Mouse (Mus musculus): ENCODE measurements around the gene Gm20458.

The Gm20458 gene

DNA sequence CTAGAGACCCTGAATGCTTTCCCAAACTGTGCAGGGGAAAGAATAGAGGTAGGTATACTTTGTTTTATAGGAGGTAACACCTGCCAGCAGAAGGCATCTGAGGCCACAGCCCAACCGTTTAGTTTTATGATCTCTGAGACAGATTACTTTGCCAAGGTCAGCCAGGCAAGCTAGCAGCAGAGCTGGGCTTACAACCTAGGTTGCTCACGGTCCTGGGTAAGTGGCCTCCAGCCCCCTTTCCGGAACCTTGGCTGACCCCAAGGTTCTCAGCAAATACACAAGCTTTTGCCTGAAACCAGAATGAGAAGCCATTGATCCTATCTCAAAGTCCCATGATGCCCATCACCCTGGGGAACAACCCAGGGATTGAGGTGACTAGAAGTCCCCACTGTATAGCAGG, 26.1 kb upstream of the Gm20458 start:
- DNase-seq (ENCODE audit: low spot score) = no peak

DNA sequence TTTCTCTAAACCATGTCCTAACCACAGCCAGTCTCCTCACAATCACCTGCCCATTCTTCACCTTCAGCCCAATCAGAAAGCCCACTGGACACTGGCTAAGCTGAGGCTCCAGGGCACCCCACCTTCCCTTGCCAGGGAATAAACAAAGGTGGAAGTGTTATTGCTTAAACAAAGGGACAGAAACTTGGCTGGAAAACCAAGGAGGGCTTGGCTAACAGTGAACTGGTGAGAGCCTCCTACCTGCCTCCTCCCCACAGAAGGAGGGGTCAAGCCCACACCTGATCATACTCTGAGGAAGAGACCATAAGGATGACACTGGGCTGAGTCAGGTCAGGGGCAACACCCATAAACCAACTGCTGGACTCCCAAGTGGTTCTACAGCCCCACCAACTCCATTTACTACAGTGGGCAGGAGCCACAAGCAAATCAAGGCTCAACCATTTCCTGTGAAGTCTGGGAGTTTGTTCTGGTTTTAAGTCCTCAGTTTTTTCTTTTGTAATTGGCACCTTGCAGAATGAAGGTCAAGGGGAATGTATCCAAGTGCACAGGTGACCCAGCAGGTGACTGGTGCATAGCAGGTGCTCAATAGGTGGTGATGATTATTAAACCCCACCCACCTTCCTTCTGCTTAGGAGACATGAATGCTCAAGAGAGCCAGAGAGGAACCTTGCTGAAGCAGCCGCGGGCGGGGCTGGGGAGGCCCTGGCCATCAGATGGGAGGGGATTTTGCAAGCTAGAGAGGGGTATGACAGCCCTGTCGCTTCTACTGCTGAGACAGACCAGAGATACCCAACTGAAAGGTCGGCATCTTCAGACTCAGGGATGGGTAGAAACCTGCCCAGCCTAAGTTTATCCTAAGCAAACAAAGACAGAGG, 25.3 kb upstream of the Gm20458 start:
- DNase-seq (ENCODE audit: low spot score) = no peak

GRCm38 (mm10) chr2:164436215-164436913, 24.4 kb upstream of the Gm20458 start:
- DNase-seq (ENCODE audit: low spot score) = peak; percentile 35

DNA sequence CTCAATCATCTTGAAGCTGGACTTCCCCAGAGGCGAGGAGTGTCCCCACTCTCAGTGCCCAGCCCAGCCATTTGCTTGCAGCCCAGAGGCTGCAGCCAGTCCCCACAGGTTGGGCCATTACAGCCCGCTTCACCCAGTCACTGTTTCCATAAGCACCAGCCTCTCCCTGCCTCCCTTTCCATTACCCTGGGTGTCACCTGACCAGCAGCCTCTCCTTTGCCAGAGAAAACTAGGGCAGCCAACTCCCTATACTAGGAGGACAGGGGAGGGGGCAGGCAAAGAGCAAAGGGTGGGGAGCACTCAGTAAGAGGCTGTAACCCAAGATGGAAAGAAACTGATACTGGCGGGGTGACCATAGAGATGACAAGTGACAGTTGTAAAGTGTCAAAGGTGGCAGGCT, 23.8 kb upstream of the Gm20458 start:
- DNase-seq (ENCODE audit: low spot score) = no peak

- no peak for DNase-seq (ENCODE audit: low spot score)
Observed at GRCm38 (mm10) chr2:164437710-164438109, 23.1 kb upstream of the Gm20458 start.

DNA sequence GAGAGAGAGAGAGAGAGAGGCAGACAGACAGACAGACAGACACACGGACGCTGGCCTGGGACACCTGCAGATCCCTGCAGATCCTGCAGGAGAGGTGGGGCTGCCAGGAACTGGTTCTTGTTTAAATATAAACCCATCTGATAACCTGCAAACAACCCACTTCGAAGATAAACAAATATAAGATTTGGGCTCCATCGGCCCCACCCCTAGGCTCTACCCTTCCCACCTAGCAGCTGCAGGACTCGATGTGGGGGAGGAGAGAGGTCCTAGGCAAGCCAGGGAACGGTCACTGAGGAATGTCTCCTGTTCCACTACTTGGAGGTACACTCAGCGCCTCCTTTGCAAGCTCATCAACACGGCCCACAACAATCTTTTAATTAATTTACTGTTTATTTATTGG, 22.5 kb upstream of the Gm20458 start:
- DNase-seq (ENCODE audit: low spot score) = no peak

GRCm38 (mm10) chr2:164439001-164439421, 21.8 kb upstream of the Gm20458 start:
- peak; percentile 25 for DNase-seq (ENCODE audit: low spot score)

DNA sequence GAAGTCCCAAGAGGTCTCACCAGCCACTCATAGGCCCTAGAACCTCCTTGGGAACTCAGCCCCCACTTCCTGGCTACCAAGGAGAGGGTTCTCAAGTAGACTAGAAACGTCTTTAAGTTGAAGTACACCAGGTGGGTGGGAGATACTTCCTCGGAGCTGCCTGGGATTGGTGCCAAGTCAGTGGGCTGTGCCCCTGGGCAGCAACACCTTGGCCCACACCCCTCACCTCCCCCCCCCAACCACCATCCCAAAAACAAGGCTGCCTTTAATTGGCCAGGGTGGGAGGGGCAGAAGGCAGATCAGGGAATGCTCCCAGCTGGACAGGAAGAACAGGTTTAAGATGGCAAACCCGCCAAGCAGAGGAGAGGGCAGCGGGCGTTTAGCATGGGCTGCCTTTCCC, 20.5 kb upstream of the Gm20458 start:
- DNase-seq (ENCODE audit: low spot score) = no peak

DNA sequence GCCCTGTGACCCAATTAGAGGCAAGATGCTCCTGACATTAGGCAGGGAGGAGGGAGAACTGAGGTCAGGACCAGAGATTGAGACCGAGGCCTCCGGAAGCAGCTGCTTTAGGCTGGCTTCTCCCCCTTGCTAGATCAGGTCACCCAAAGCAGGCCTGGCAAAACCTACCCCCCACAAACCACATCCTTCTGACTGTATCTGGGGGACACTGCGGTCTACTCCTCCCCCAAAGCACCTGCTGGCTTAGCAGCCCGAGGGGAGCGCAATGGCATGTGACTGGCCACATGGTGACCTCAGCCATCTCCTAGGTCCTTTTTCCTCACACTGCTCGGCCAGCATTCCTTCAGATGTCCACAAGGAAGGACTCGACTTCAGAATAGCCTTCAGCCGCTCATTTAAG, 19.6 kb upstream of the Gm20458 start:
- no peak for DNase-seq (ENCODE audit: low spot score)

DNA sequence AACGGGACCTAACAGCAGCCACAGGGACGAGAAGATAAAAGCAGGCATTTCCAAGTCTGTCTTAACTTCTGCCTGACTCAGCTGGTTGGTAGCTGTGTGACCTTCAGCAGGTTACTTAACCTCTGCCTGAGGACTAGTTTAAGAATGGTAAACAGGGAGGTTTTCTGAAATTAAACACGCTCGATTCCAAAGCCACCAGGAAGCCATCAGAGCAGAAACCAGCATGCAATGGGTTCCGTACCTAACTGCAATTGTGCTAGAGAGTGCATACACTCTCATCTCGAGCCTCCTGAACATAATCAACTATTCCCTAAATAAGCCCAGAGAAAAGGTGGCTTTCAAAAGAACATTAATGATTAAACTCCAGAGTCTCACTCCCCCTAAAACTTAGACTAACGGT, 19.0 kb upstream of the Gm20458 start:
- no peak for DNase-seq (ENCODE audit: low spot score)

GRCm38 (mm10) chr2:164442315-164443050, 18.3 kb upstream of the Gm20458 start:
- no peak for DNase-seq (ENCODE audit: low spot score)

DNA sequence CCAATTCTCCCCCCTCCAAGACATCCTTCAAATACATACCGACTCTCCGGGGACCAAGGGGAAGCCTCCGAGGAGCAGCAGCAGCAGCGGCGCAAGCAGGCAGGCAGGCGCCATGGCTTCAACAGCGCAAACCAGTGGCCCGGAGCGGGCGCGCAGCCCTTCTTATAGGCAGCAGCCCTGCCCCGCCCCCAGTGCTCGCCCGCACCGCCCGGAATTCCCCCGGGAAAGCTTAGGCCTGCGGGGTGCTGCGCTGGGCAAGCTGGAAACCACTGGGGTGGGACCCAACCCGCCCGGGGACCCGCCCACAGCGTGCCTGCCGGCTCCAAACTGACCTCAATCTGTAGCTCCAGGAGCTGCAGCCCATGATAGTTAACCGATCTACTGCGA, 17.7 kb upstream of the Gm20458 start:
- DNase-seq (ENCODE audit: low spot score) = peak; percentile 68

DNA sequence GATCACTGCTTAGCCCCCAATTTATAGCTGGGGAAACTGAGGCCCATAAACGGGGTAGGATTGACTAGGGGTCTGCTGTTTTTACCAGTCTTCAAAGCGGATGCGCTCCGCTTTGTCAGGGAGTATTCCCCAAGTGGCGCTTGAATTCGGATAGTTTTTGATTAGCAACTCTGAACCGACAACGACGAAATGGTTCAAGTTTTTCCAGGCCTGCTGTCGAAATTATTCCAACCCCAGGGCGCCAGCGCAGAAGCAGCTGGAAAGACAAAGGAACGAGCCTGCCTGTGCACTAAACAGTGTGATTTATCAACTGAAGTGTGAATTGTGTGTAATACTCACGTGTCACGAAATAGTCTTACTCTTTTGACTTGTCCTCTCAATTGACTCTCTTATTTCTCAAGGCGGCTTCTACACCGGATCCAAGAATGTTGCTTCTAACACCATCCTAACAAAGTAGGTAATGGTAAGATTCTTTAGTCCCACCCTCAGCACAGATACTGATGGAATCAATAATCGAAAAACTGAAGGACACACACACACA, 17.2 kb upstream of the Gm20458 start, which contains the start of gene Sdc4:
Gene Sdc4 (minus strand): TSS at position 428 of the 541 bp plus-strand sequence.
- no peak for DNase-seq (ENCODE audit: low spot score)

GRCm38 (mm10) chr2:164444701-164445100, 16.1 kb upstream of the Gm20458 start:
- DNase-seq (ENCODE audit: low spot score) = no peak

DNA sequence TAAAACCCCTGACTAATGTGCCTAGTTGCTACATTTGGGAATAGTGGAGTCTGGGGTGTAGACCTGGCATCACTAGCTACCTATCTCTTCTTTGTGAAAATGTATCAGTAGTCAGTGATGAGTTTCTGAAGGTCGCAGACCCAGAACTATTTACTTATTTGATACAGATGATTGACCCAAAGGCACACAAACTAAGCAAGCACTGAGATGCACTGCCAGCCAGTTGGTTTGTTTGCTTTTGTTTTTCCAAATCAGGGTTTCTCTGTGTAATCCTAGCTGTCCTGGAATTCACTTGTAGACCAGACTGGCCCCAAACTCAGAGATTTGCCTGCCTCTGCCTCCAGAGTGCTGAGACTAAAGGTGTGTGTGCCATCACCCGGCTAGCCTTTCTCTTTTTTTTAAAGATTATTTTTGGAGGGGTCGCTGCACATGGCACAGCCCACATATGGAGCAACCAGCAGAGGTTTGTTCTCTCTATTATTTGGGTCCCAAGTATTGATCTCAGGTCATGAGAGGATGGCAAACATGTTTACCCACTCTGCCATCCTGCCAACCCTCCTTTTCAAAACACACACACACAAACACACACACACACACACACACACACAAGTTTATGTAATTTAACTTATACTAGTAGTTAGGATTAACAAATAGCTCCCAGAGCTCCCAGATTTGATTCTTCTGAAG, 15.2 kb upstream of the Gm20458 start:
- DNase-seq (ENCODE audit: low spot score) = no peak

DNA sequence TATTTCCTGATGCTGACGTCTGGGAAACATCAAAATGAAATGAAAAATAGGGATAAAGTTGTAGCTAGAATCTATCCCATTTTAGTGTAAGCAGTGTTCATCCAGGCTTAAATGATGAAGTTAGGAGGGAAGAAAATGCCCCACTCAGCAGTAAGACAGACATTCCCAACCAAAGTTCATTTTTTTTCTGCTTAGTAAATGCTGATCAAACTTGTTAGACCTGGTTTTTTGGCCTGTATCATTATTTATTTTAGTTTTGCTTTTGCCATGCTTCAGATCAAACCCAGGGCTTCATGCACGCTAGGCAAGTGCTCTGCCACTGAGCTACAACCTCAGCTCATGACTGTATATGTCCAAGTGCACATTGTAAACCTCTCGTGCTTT, 14.7 kb upstream of the Gm20458 start:
- DNase-seq (ENCODE audit: low spot score) = no peak

- no peak for DNase-seq (ENCODE audit: low spot score)
Observed at GRCm38 (mm10) chr2:164448140-164448539, 12.6 kb upstream of the Gm20458 start.

DNA sequence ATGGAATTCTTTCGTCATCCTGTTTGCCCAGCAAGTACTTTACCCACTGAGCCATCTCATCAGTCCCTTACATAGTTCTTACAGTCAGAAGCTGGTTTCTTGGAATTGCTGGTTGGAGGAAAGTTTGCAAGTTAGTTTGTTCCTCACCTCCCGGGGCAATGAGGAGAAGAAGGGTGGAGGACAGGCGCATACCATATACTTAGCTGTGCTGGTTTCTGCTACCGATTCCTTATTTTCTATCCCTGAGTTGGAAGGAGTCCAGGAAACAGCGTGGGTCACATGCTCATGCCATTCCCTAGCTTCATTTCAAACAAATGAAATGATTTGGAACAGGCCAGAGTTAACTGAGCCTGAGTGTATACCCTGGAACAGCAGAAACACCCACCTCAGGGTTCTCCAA, 11.8 kb upstream of the Gm20458 start:
- DNase-seq (ENCODE audit: low spot score) = no peak

- no peak for DNase-seq (ENCODE audit: low spot score)
Observed at GRCm38 (mm10) chr2:164449341-164450042, 11.3 kb upstream of the Gm20458 start.

DNA sequence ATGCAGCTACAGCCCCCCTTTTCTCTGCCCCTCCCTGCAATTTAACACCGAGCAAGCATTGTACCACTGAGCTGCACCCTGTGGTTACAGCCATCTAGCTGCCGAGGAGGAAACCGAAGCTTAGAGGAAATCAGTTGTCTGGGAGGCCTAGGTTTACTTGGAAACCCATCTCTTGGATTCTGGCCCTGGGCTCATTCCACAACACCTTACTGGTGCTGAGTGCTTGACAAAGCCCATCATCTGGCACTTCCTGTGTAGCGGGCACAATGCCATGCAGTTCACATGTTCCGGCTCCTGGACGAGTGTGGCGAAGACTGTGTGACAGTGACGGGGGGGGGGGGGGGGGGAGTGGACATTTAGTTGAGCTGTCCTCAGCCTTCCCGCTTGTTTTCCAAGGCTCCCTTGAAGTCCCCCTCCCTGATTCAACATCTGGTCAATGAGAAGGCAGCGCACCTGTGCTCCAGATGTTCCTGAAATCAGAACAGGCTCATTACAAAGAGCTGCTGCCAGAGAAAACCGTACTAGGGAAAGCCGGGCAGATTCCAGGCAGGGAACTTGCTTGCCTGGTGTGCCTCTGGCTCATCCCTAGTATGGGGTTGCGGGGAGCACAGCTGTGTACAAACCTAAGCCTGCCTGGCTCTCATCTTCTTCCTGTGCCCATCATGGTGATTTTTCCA, 8.6 kb upstream of the Gm20458 start:
- no peak for DNase-seq (ENCODE audit: low spot score)

Measured in layer of hippocampus, adult 11-12 months (tissue).